Mouse (Mus musculus) frontal cortex, postnatal 25 days (tissue): ENCODE data around the gene Slc35d3.

Experiments
- DNase-seq, 2 experiments: peaks; one replicate each; pipeline ENCODE4 v3.0.0; 2022; ENCODE audit warnings: low spot score in 2 of 2

The Slc35d3 gene

DNA sequence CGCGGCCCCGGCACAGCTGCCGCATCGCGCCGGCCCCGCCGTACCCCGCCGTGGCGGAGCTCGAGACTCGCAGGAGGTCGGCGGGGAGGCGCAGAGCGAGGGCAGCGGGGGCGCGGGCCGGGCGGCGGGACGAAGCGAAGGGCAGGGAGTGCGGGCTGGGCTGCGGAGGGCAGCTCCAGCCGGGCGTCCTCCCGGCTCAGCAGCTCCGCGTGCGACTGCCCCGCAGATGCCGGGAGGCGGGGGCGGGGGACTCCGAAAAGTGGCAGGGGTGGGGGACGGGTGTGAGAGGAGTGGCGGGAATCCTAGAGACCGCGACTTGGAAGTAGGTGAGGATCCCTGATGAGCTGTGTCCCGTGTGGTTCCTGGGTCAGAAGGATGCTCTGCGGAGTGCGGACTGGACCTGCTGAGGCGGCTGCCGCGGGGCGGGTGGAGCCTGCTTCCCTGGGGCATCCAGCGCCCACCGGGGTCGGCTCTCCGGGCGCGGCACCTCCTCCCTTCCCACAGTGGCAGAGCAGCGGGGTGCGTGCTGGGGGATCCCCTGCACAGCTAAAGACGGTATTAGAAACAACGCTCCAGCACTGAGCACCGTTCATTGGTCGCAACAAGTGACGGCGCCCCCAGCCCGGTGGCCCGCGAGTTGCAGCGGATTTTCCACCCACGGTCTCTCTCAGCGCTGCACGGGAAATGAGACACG lies at the start of gene Slc35d3:
Gene Slc35d3, minus strand, starts transcription at position 462 of the 694 bp plus-strand sequence.
- no peak for DNase-seq

DNA sequence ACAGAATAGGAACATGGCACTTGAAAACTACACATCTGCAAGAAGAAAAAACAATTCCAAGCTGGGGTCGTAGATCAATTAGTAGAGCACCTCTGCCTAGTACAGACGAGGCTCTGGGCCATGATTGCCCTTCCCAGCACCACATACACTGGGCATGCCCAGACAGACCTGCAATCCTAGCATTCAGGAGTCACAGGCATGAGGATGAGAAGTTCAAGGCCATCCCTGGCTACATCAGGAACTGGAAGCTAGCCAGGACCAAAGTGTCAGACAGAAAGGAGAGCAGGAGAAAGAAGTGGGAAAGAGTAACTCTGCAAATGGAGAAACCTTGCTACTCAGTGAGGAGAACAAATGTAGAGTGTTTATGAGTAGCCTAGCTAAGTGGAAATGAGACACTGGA lies 48.9 kb upstream of the Slc35d3 start:
- no peak for DNase-seq

DNA sequence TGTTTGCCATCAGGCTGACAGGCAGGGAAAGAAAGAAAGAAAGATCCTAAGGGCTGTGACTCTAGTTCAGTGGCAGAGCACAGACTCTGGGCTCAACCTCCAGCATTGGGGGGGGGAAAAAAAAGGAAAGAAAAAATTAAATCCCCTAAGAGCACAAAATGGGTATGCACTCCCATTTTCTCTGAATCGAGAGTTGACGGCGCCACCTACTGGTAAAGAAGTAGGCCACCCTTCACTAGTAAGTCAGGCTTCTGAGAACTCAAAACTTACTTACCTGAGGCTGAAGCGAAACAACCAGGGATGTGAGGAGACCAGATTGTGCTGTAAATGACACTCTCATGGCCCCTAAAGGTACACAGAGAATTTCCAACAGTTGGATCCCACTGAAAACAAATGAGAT lies 42.7 kb upstream of the Slc35d3 start:
- DNase-seq = peak in 1 of 2 experiments; percentile 24

DNA sequence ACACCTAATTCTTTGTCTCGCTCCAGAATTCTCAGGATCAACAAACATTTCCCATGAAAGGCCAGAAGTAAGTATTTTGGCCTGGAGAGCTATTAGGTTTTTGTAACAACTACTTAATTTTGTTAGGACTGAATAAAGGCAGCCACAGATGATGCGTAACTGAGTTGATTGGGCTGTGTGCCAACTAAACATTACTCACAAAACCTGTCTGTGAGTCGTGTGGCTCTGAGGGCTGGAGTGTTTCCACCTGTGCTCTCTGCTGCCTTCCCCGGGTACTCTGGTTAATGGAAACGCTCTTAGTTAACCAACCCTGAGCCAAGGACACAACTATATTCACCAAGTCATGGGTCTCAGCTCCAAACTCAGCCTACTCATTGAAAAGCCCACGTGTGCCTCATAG lies 41.9 kb upstream of the Slc35d3 start:
- no peak for DNase-seq

DNA sequence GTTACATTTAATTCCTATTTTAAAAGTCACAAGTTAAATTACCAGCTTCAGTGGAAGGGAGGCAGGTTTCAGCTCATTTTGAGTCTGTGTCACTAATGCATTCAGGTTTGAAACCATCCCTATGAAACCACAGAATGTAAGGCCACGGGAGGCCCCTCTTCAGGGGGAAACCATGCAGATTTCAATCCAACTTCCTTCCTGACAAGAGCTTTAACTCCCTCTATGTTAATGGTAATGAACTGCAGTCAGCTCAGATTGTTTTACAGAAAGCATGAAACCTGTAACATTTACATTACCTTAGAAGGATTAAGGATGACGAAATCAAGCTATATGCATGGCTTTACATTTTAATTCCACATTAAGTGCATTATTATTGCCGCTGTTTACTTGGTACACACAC lies 40.4 kb upstream of the Slc35d3 start:
- no peak for DNase-seq

DNA sequence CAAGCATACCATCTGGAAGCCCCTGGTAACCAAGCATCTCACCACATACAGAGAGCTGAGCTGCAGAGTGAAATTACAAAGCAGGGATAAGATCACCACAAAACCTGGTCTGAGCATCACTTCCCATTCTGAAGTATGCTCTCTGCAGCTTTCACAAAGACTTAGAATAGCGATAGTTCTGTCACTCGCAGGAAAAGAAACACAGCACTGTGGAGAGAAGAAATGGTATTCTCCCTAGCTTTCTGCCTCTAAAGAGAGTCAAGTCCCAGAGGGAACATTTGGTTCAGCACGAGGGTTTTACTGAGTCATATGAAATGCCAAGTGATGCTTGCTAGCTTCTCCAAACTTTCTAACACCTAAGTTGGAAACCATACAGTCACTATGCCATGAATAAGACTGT lies 38.6 kb upstream of the Slc35d3 start:
- DNase-seq = no peak

DNA sequence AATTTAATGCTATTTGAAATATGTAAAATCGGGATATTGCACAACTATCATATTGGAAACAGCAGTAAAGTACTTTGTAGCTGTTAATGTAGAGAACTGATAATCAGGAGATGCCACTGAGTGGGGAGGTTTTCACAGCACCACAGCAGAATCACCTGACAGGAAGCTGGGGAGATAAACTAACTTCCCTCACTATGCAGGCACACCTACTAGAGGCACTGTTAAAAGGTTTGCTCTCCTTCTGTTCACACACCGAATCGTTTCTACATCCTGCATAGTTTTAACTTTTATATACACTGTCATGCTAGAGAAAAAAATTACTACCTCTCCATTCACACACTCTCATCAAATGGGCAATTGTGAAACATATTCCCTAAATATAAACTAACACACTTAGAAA lies 35.0 kb upstream of the Slc35d3 start:
- no peak for DNase-seq

DNA sequence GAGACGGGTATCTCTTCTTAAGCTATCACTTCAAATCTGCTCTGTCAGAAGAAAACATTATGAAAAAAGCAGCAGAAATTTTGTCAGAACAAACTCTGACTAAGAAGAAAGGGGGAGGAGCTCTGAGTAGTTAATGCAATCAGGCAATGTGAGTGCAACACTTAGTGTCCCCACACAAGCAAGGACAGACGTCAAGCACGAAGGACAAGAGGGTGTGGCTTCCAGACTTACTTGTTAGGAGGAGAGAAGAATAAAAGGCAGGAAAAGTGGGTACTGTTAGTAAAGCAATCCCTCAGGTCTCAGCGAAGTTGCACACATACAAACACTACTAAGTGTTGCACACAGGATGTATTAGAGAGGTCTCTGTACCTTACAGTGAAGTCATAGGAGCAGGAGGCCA lies 33.1 kb upstream of the Slc35d3 start:
- DNase-seq = no peak

DNA sequence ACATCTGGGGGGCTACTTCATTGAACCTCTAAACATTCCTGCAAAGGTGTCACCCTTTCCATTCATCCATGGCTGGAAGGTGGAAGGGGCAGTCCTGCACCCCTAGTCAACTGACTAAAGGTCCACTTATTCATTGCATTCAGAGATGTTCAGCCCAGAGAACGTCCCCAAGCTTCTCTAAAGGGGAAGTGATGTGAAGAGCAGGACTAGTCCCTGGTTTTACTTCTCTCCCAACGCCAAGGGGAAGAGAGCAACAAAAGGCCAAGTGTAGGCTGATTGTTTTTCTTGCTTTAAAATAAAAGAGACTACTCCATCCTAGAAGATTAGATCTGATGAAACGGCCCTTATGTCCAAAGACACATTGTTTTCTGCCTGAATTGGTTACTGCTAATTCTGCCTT lies 29.2 kb upstream of the Slc35d3 start:
- DNase-seq = no peak

DNA sequence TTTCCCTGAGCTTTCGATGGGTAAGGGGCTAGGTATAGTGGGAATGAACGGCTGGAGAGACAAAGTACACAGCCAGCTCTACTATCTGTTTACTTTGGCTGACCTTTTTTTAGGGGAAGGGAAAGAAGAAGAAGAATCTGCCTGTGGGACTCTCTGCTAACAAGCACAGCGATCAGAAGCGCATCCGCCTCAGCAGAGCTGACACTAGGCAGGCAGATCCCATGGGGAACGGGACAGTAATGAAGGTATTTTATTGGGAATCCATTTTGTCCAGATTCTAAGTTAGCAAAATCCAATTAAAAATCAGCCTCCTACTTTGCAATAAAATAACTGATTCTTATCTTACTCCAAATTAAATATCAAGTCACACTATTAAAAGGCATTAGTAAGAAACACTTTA lies 27.9 kb upstream of the Slc35d3 start:
- no peak for DNase-seq

DNA sequence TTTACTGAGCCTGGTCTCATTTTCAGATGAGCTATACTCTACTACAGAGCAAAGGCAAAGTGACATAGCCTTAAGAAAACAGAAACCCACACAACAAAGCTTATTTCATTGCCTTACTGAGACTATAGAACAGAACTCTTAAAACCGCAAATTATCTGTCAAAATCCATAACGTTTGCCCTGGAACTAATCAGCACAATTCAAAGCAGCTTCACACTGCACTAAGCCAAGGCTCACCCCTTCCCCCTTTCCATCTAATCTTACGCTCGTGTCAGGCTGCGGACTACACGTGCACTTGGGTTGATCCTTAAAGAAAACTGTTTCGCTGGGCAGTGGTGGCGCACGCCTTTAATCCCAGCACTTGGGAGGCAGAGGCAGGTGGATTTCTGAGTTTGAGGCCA lies 26.4 kb upstream of the Slc35d3 start:
- no peak for DNase-seq

DNA sequence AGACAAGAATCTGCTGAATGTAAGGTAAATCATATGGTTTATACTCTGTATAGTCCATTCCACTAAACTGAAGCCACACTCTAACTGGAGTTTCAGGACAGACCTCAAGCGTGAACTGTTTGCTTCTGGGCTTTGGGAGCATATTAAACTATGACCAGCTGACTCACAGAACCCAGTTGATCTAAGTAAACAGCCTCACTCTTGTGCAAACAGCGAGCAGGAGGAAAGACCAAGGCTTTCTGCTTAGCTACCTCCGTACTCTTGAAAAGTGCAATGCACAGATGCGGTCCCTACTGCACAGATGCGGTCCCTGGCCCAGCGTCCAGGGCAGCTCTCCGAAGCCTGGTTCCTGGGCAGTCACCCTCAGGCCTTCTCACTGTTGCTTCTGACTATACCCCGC lies 26.0 kb upstream of the Slc35d3 start:
- DNase-seq = no peak

DNA sequence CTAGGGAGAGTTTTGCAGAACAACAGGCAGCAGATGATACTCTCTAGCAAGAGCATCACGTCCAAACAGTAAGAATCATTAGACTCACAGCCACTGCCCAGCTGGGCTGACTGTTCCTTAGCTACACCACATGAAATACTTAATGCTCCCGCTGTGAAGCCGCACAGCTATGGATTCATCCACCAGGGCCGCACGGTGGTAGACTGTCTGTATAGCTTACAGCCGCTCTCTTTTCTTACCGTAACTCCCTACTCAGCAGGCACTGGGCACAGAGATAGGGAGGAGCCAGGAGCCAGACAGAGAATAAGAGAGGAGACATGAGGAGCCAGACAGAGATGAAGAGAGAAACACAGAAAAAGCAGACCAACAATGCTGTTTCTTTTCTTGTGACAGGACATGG lies 25.4 kb upstream of the Slc35d3 start:
- no peak for DNase-seq

DNA sequence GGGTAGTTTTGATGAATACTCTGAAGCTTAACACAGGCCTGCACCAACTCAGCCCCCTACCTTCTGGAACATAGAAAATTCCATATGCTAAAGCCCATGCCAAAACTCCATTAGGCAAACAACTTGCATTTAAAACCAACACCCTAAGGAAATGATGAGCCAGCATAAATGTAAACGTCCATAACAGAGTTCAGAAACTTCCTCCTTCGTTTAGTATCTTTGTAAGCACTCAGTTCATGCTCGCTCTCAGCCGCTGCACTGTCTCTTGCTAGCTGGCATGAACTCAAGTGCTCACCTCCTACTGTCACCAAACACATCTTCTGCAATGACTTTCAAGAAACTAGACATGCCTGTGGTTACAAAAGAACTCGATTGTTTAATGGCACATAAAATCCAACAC lies 24.1 kb upstream of the Slc35d3 start:
- DNase-seq = no peak

DNA sequence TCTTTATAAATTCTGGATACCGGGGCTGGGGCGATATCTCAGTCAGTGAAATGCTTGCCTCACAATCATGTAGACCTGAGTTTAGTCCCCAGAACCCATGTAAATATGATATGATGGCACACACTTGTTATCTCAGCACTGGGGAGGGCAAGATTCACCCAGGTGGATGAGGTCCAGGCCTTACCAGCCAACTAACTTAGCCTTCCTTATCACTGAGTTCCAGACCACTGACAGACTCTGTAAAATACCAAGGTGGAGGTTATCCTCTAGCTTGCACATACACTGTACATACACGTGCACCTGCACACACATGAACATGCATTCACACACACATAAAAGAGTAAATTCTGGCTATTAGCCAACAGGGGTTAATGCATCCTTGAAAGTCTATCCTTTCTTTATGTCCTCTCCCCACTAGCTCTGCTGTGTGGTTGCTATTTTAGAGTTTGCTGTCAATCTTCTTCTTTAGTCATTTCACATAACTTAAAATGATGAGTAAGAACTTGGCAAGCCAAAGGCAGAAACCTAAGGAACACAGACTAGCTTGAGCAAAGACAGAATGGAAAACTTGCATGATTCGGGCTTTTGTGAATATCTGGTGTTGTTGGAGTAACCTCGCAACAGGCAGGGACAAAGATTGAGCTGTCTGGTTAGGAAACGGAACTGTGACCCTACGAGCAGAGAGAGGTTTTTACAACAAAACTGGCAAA lies 4.5 kb upstream of the Slc35d3 start:
- no peak for DNase-seq

DNA sequence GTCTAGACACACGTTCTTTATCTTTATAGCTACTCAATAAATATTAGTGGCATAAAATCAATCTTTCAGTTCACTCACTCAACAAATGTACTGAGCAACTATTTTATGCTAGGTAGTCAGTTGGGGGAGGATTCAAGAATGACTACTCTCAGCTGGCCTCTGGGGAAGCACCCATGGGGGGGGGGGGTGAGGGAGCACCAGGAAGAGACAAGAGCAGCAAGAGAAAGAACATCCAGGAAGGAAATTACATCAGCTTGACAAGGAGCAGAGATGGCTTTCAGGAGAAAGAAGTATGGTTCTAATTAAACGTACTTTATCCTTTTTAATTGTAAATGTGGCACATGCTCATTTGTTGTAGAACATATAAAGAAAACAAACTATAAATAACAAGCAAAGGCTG lies 2.4 kb upstream of the Slc35d3 start:
- no peak for DNase-seq

DNA sequence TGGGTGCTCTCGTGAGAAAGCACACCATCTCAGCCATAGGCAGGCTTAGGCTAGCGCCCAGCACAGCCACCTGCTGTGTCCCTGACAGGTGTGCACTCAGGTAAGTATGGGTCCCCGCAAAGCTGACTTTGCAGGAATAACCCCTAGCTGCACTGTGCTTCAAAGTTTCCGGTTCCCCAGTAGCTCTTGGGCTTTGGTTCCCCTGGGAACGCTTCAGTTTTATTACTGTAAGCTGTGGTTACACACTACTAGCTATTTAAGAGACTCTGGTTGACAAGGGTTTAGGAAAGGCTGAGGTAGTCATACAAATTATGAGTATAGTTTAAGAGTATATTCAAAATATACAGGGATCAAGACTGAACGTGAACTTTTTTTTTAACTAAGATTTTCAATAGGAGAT lies 1.5 kb upstream of the Slc35d3 start:
- no peak for DNase-seq

DNA sequence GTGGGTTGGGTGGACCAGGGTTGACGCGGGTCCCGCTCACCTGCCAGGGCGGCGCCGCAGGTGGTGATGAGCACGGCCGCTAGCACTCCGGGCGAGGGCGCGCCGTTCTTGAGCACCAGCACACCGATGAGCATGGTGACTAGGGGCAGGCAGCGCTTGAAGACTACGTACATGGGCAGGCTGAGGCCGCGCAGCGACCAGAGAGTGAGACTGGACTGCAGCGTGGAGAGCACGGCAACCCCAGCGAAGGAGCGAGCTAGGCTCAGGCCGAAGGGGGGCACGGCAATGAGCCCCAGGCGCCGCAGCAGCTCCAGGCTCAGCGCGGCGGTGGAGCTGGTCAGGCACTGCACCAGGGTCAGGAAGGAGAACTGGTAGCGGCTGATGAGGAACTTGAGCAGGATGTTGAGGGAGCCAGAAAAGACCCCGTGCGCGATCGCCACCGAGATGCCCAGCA lies 688 bp downstream of the Slc35d3 start:
- no peak for DNase-seq

DNA sequence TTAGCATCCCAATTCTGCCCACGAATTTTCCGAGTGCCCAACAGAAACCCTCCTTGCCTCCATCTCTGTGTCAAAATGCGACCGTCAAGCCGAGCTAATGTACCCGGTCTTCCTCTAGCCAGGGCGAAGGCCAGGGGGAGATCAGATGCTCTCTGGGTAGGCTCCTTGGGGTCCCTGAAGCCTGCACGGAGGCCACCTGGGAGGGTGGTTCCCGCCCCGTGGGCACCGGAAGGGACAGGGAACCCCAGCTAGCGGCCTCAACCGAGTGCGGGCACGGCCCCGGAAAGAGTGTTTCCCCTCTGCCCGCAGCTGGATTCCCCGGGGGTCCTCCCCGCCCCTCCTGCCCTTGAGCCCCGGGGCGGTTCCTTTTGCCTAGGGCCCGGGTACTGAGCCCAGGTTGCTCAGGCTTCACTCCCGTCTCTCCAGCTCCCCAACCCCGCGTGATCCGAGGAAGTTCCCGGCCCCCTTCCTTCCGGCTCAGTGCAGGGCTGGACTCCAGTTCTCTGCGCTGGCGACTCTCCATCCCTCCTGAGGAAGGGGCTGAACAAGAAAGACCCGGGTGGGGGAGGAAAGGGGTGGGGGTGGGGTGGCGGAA lies 1.4 kb downstream of the Slc35d3 start:
- DNase-seq = no peak

DNA sequence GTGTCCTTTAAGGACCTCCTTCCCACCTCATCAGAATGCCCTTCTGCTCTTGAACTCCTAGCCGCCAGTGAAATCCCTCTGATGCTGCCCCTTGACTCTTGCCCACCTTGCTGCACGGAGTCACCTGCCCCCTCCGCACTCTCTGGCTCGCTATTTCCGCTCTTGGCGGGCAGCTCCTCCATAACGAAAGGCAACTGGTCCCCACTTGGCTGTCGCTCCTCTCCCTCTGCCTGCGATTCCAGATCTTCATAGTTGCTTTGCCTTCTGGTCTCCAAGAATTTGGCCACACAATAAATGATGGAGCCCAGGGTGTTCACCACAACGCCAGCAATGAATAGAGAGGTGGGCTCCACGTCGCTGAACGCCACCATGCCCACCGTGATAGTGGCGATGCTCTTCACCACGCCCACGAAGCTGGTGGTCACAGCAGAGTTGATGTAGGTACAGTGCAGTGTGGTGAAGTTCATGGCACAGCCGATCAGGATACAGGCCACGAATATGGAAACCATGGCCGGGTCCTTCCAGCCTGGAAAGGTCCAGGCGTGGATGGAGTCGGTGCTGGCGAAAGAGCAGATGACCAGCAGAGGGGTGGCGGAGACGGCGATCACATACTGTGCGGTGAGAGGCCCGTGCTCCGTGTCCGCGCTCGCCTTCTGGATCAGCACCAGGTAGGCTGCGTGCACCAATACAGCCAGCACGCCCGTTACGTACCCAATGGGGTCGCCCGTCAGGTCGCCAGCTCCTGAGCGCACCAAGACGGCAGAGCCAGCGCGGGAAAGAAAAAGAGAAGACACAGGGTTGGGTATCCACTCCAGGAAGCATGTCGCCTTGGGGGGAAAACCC lies 2.1 kb downstream of the Slc35d3 start:
- DNase-seq = no peak

DNA sequence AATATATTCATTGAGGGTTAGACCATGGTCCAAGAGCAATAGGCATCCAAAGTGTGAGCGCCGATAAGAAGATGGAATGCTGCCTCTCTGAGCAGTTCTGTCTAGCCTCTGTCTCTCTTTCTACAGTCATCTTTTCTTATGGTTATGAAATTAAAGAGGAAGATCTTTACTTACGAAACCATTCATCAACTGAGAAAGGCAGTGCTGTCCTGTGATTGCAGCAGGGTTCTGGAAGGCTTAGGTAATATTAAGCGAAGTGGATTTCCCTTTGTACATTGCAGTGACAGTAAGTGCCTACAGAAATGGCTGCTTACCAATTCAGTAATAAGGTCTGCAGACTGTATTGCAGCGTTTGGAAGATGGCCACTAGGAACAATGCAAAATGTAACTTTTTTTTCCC lies 11.4 kb downstream of the Slc35d3 start:
- no peak for DNase-seq
